Mouse (Mus musculus) spleen, postnatal 36 days (tissue): ENCODE data around the gene Tbc1d1.
A peak's percentile ranks its signal among the peaks of the same experiment; 100 is the strongest.

ENCODE experiments used
- DNase-seq, 2 experiments: peaks; one replicate each; pipeline ENCODE4 v3.0.0; 2022; ENCODE audit warnings: low spot score in 2 of 2, mixed read lengths in 1 of 2

Gene Tbc1d1

GRCm38 (mm10) chr5:64155861-64156550 is at the start of gene Tbc1d1:
Tbc1d1 (plus strand) TSS chr5:64156305.
- peak; percentile 74 to 80 for DNase-seq

DNA sequence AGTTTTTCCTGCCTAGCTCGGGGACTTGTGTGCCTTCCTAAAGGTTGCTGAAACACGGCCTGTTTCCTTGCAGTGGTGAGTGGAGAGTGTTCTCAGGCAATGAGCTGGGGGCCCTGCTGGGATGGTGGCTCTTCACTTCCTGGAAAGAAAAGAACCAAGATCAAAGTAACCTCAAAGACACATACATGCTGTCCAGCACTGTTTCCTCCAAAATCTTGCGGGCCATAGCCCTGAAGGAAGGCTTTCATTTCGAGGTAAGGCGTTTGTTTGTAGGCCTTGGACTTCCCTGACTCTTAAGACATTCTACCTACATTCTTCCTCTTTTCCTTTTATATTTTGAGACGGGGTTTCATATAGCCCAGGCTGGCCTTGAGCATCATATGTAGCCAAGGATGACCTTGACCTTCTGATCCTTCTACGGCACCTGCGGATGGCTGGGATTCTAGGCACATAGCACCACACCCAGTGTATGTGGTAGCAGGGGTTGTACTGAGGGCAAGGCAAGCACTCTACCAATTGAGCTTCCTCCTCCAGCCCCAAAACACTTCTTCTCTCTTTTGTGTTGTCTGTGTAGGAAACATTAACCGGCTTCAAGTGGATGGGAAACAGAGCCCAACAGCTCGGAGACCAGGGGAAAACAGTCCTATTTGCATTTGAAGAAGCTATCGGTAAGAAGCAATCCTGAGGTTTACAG is 48.4 kb upstream of the Tbc1d1 start:
- no peak for DNase-seq

GRCm38 (mm10) chr5:64109217-64109616 is 46.9 kb upstream of the Tbc1d1 start:
- no peak for DNase-seq

DNA sequence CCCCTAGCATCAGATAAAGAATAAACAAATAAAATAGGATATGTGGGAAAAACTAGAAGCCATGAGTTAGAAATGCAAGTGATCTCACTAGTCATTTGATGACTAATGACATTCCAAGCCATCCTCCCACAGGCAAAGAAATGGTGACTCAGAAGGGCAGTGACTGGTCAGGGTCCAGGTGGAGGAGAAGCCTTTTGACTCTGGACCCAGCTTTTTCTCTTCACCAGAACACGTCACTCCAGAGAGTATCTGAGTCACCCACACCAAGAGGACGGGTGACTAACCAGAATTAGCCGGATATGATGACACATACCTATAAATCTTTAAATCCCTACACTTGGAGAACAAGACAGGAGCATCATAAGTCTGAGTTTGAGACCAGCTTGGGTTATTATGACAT is 43.7 kb upstream of the Tbc1d1 start:
- DNase-seq, result no peak

- DNase-seq, result no peak
Measured at GRCm38 (mm10) chr5:64114210-64114609, 41.9 kb upstream of the Tbc1d1 start.

DNA sequence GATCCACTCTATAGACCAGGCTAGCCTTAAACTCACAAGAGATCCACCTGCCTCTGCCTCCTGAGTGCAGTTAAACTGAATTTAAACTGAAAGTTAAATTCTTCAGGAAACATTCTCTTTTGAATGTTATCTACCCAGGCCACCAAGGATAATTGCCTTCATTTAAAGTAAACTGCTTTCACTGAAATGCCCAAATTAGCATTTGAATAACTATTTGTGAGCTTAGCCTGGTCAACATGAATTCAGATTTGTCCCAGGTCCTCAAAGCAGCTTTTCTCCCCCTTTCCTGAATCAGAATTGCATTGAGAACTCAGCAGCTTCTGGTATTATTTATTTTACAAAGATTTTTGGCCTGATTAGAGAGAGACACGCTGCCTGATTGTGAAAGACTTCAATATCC is 38.9 kb upstream of the Tbc1d1 start:
- no peak for DNase-seq

DNA sequence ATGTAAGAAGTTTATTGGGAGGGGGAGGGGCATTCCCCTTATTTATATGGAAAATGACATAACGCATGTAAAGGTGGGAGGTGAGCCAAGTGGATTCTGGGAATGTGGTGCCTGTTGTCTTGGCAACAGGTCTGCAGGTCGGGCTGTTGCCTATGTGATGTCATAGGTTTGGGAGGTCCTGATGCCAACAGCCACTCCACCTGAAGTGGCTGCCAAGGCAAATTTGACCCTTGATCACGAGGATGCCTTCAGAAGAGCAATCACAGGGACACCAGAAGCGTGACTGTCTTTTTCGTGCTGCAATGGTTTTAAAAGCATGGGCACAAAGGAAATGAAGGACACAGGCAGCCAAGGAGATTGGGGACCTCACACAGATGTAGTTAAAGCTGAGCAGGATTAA is 30.3 kb upstream of the Tbc1d1 start:
- no peak for DNase-seq

DNA sequence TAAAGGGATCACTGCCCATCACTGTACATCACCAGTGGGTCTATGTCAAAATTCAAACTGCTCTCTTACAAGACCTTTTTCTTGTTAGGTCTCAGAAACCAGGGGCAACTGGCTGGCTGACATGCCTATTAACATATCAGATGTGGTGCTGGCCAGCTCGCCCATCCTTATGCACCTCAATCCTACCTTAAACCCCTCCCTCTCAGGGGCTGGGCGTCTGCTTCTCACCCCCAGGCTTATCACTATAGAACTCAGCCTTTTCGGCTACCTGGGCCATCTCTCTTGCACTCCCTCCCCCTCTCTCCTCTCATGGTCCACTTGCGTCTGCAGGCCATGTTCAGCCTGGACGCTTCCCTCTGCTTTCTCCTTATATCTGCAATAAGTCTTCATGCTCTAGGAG is 24.6 kb upstream of the Tbc1d1 start:
- no peak for DNase-seq

DNA sequence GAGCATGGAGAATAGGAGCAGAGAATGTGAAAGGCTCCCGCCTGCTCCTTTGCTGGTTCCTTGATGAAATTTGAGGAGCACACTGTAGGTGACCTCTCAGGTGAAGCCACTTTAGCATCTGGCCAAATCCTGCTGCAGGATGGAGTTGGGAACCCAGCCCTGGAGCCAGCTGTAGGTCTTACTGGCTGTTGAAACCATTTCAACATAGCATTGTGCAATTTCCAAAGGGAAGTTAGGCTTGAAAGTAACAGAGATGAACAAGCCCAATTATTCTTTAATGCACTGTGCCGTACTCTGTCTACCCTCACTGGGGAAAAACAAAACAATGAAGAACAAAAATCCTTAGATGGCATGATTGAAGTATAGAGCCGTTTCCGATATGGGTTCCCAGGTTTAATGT is 22.2 kb upstream of the Tbc1d1 start:
- no peak for DNase-seq

- no peak for DNase-seq
Measured at GRCm38 (mm10) chr5:64136325-64136724, 19.8 kb upstream of the Tbc1d1 start.

GRCm38 (mm10) chr5:64140202-64140601 is 15.9 kb upstream of the Tbc1d1 start:
- no peak for DNase-seq

DNA sequence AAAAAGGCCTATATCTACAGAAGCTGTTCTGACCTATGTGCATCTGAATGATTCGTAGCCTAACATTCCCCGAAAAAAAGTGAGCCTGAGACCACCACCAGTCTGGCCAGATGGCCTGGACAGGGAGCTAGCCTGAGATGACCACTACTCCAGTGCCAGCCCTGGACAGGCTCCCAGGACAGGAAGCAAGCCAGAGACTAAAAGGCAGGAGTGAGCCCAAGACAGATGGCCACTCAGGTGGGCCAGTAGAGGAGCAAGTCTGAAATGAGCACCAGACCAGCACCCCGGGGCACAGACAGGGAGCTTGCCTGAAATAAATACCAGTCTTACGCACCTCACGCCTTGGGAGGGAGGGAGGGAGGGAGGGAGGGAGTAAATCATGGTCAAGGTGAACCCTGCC is 11.8 kb upstream of the Tbc1d1 start:
- no peak for DNase-seq

DNA sequence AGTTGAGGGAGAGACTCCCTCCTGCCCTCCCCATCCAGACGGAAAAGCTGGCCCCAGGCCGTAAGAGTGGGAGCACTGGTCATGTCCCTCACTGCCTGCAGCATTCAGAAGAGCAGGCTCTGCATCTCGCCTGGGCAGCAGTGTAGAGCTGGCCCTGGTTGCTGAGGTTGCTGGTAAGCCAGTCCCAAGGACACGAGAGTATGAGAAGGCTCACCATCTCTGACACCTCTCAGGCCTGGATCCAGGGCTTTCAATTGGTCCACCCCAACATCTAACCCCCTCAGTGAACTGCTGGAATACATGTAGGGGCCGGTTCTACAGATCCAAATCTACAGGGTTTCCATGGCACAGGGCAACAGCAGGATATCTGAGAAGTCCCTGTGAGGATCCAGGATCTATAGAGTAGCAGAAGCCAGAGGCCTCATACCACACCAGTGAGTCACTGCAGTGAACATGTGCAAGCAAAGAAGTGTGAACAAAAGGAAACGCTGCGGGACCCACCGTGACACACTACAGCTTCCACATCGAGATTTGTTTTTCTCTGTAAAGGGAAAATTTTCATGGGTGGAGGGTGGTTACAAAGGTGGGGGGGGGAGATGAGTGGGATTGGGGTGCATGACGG is 9.6 kb upstream of the Tbc1d1 start:
- no peak for DNase-seq

DNA sequence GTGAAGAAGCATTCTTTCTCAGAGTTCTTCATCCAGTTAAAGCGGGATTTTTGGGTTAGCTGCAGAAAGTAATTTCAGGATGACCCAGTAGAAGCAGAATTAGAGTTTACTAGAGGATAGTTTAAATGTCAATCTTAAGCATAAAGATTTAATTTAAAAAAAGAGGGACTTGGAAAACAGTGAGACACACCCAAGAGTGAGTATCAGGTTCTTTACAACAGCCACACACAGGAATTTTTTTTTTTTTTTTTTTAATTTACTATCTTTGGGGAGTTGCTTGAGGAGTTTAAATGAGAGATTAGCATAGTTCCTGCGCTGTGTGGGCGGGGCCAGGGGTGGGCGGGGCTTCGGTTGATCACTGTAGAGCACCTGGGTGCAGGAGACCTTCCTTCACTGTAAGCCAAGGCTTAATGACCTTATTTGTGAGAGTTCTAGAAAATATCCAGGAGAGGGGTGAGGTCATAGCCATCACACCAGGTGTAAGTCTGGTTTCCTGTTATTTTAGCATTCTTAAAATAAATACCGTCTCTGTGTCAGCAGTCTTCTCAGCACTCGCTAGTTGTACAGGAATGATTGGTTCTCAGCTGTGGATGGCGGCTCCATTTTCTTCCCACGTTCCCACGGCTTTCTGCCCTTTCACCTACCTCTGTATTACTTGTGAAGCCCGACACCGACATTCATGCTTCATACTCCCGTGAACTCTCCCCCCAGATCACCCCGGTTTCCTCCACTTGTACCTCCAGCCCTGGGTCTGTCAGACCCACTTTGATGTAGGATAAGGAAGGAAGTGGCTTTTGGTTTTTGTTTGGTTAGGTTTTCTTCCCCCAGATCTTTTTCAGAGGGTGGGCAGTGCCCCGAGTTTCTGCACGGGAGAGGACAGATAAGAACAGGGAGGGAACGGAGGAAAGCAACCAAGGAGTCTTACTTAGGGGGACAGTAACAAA is 6.6 kb upstream of the Tbc1d1 start:
- peak; percentile 23 to 27 for DNase-seq

DNA sequence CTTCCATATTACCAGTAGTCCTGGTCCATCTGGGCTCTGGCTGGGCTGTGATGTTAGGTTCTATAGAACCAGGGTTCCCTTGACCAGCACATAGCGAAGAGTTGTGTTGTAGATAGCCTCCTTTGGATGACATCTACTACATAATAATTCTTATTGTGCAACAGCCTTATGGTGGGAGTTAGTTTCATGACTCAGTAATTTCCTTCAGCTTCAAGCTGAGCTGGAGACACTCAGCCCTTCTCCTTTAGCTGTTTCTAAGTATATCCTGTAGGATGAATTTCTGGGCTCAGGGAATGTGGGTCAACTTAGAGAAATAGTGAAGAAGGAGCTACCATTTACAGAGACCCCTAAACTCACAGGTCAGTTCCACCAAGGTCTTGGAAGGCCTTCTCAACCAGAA is 2.8 kb upstream of the Tbc1d1 start:
- DNase-seq, result no peak

DNA sequence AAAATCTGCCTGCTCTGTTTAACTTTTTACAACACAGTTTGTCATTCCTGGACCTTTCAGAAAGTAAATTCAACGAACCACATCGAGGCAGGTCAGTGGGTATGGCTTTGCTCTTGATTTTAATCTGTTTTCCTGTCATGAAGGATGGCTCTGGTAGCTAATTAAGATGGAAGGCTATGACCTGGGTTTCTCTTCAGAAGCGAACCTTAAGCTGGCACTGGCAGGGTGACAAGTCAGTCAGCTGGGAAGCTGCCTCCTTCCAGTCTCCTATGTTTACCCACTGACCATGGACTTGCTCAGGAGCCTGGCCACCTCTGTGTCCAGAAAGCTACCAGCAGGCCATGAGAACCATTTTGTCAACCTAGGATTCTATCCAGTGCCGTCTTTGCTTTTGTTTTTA is 474 bp downstream of the Tbc1d1 start:
- DNase-seq, result no peak

DNA sequence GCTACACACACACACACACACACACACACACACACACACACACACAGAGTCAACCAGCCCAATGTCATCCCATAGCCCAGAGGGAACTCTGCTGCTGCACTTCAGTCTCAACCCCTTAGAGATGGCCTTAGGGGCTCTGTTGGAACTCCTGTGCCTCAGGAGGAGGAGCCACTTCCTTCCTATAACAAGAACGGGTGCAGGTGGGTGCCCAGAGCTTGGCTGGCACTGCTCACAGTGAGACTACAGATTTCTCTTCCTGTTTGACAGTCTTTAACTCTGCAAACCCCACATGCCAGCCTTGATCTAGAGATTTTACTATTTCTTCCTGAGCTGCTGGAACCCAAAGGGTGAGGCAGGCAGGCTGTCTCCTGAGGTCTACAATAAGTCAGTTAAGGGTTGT is 1.8 kb downstream of the Tbc1d1 start:
- DNase-seq, result peak; percentile 68 to 69

- no peak for DNase-seq
Measured at GRCm38 (mm10) chr5:64158501-64158900, 2.4 kb downstream of the Tbc1d1 start.

- peak in 1 of 2 experiments; percentile 19 for DNase-seq
Measured at GRCm38 (mm10) chr5:64159065-64159780, 3.1 kb downstream of the Tbc1d1 start.

- DNase-seq, result peak; percentile 83 to 84
Measured at GRCm38 (mm10) chr5:64159781-64160704, 3.9 kb downstream of the Tbc1d1 start.
